Mouse (Mus musculus): ENCODE measurements around the gene Itfg2.

Itfg2 gene

DNA sequence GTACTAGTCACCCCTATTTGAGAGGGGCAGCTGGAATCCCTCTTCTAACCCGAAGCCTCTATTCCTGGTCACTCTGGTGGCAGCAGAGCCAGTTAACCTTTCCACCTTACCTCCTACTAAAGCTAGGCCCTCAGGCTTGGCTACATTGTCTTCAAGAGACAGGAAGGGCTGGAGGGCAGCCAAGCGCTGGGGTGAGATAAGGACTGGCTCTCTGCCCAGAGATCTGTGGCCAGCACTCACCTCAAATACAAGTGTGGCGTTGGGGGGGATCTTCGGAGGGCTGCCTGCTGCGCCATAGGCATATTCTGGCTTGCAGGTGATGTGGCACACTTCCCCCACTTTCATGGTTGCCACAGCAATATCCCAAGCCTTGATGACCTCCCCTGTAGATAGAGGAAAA lies 10.7 kb upstream of the Itfg2 start:
- DNase-seq (ENCODE audit: extremely low spot score), result no peak

GRCm38 (mm10) chr6:128433566-128433965 lies 8.8 kb upstream of the Itfg2 start:
- DNase-seq (ENCODE audit: extremely low spot score), result no peak

DNA sequence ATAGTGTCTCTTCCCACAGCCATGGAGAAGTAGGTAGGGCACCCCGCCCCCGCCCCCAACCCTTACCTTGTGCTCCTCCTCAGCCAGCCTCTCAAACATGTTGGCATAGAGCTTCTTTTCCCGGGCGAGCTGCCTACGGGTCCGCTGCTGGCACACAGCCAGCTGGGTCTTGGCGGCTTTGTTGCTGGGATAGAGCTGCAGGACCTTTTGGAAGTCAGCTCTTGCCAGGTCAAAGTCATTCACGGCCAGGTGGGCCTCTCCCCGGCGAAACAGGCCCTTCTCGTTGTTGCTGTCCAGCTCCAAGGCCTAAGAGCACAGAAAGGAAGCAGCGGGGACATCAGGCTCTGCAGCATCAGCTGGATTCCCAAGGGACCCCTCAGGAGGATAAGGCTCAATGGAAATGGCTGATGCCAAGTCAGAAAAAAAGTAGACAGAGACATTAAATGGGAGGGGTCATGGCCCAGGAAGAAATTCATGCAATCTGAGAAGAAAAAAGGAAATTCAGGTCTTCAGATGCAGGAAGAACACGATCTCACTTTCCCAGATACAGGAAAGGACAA lies 7.7 kb upstream of the Itfg2 start:
- no peak for DNase-seq (ENCODE audit: extremely low spot score)

GRCm38 (mm10) chr6:128429826-128430225 lies 5.1 kb upstream of the Itfg2 start:
- no peak for DNase-seq (ENCODE audit: extremely low spot score)

DNA sequence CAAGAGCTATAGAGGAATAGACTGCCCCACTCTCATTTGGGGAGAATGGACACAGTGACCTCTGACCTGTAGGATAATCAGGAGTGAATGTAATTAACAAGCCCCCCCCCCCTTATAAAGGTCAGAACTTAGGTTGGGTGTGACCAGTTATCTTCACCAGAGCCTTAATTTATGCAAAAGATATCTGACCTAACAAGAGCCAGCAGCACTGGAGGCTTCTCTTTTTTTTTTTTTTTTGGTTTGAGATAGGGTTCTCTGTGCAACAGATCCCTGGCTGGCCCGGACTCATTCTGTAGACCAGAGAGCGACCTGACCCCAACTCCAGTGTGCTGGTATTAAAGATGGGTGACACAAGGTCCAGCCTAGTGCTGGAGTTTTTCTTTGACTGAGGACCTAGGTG lies 4.6 kb upstream of the Itfg2 start:
- no peak for DNase-seq (ENCODE audit: extremely low spot score)

DNA sequence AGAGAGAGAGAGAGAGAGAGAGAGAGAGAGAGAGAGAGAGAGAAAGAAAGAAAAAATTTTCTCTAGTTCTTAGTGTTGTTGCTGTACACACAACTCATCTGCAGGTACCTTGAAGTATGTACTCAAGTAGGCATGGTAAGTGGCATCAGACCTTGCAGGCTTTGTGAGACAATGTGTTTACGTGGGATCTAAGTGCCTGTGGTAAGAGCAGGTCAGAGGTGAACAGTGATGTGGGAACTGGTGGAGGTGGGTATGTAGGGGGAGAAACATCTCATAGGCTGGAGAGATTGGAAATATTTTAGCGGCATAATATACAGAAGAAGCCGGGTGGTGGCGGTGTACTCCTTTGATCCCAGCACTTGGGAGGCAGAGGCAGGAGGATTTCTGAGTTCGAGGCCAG lies 2.8 kb upstream of the Itfg2 start:
- no peak for DNase-seq (ENCODE audit: extremely low spot score)

DNA sequence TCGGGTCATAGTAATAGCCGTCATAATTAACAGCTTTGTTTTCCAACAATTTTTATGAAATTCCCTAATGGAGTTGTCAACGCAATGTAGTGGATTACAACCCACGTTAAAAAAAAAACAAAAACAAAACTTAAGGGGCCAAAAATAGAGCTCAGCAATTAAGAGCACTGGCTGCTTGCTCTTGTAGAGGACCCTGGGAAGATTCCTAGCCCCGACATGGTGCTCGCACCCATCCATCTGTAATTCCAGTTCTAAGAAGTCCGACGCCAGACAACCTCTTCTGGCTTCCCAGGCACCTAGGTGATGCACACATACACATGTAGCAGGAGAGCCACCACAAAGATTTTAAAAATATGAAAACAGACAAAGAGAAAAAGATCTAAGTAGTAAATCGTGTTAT lies 315 bp upstream of the Itfg2 start:
- DNase-seq (ENCODE audit: extremely low spot score), result no peak

DNA sequence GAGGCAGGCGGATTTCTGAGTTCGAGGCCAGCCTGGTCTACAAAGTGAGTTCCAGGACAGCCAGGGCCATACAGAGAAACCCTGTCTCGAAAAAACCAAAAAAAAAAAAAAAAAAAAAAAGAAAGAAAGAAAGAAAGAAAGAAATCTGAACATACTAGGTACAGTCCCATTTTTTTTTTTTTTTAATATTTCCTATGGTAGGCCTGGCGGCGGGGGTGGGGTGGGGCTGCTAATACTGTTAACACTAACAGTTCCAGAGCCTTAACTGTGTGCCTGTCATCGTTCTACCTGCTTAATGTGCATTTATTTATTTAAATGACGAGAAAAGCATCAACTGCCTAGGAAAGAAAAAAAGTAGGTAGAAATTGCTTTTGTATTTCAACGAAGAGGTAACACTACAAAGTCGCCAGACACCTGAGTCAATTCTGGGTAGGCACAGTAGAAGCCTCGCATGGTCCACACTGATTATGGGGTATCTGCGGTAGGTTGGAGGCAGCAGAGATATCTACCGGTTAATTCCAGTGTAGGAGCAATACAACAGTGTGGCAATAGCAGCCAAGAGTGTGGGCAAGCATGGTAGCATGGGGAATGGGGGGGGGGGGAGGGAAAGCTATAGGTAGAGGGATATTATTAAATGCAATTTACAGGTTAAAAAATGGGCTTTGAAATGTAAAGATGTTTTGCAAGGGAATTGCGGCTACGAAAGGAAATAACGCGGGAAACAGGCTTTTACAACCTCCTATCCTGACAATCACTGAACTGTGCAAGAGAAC lies 1.0 kb downstream of the Itfg2 start:
- DNase-seq (ENCODE audit: extremely low spot score), result no peak

DNA sequence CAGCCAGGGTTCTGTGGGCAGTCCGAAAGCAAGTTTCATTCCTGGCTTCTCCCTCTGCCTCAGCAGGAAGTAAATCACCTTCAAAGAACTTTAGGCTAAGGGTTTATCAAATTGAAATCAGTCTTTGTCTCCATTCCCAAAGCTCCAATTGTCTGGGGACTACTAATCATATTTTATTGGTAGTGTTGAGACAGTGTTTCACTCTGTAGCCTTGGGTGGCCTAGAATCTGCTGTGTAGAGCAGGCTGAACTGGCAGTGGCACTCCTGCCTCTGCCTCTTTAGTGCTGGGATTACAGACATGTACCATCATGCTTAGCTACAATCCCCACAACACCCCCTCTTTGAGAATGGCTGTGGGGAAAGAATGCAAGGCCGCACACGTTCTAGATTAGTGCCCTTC lies 3.3 kb downstream of the Itfg2 start:
- DNase-seq (ENCODE audit: extremely low spot score), result no peak

- DNase-seq (ENCODE audit: extremely low spot score), result no peak
Observed at GRCm38 (mm10) chr6:128421036-128421435, 3.7 kb downstream of the Itfg2 start.

GRCm38 (mm10) chr6:128418076-128418475 lies 6.7 kb downstream of the Itfg2 start:
- no peak for DNase-seq (ENCODE audit: extremely low spot score)

- DNase-seq (ENCODE audit: extremely low spot score), result no peak
Observed at GRCm38 (mm10) chr6:128416169-128416568, 8.6 kb downstream of the Itfg2 start.

GRCm38 (mm10) chr6:128411115-128411514 lies 13.6 kb downstream of the Itfg2 start:
- peak; percentile 77 for DNase-seq (ENCODE audit: extremely low spot score)

GRCm38 (mm10) chr6:128410305-128410704 lies 14.4 kb downstream of the Itfg2 start:
- no peak for DNase-seq (ENCODE audit: extremely low spot score)

GRCm38 (mm10) chr6:128408544-128409125 lies 16.1 kb downstream of the Itfg2 start:
- DNase-seq (ENCODE audit: extremely low spot score), result no peak

DNA sequence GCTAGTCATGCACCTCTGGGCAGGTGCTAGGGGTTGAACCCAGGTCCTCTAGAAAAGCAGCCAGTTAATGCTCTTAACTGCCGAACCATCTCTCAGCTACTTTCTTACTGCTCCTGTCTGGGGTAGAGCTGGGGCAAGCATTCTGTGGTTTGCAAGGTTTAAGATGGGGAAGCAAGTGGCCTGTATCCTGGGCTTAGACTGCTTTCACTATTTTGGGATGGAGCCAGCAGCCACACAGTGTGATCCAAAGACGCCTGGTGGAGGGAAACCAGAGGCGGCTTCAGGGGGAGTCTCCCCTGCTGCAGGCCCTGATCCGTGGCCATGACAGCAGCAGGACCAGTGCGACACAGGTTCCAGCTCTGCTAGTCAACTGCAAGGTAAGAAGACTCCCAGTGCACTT lies 20.0 kb downstream of the Itfg2 start:
- DNase-seq (ENCODE audit: extremely low spot score), result no peak

GRCm38 (mm10) chr6:128399421-128400185 lies 25.1 kb downstream of the Itfg2 start:
- peak; percentile 22 for DNase-seq (ENCODE audit: extremely low spot score)

GRCm38 (mm10) chr6:128398996-128399395 lies 25.7 kb downstream of the Itfg2 start, which contains the start of gene Nrip2:
Nrip2 (plus strand) TSS chr6:128399296.
- no peak for DNase-seq (ENCODE audit: extremely low spot score)

- DNase-seq (ENCODE audit: extremely low spot score), result no peak
Observed at GRCm38 (mm10) chr6:128397574-128398261, 27.0 kb downstream of the Itfg2 start.

DNA sequence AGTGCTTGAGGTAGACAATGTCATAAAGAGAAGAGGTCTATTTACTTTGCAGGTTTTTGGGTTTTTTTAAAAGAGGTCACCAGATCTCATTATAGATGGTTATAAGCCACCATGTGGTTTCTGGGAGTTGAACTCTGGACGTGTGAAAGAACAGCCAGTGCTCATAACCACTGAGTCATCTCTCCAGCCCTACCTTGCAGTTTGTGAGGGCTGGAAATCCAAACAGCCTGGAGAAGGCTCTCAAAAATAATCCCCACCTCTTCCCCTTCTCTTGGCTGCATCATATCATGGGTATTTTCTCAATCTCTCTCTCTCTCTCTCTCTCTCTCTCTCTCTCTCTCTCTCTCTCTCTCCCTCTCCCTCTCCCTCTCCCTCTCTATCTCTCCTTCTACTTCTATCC lies 34.0 kb downstream of the Itfg2 start:
- DNase-seq (ENCODE audit: extremely low spot score), result no peak

- DNase-seq (ENCODE audit: extremely low spot score), result no peak
Observed at GRCm38 (mm10) chr6:128389185-128389584, 35.5 kb downstream of the Itfg2 start.

GRCm38 (mm10) chr6:128385026-128385425 lies 39.7 kb downstream of the Itfg2 start:
- no peak for DNase-seq (ENCODE audit: extremely low spot score)

Data from embryo, embryonic 9.5 days (tissue).